Mouse (Mus musculus): Measurements from ENCODE around the gene H2-M2. TPM values are rescaled to one million over a fixed set of nuclear protein-coding genes. Genes with fewer than 3 reads are reported as not detected.
A peak's percentile ranks its signal among the peaks of the same experiment; 100 is the strongest.
"Not testable (repeated sequence)": the region's sequence is repeated elsewhere in the genome, so short reads cannot be mapped to it uniquely, and the experiment has no call there.

Gene H2-M2
- polyA plus RNA-seq (2015; fragmentation: Nextera tagmentation; extraction: Ambion mirVana), result not detected in 2 replicates

- Histone ChIP-seq H3K27me3 (ENCODE audit: control insufficient read depth, insufficient read depth, low read depth, low read length) (no peaks in the 10 kb centered on the region), H3K4me2 (ENCODE audit: low read depth, low read length) (no peak within 1 kb of the TSS), H3K36me3 (ENCODE audit: control insufficient read depth, insufficient read depth) (no peaks in the 10 kb centered on the region), H3K4me3 (ENCODE audit: low read depth, low read length) (no peak within 1 kb of the TSS), H3K9me3 (replicated peaks; ENCODE audit: control insufficient read depth, low read length) (no peaks in the 10 kb centered on the region), H3K9ac (ENCODE audit: low read depth, low read length) (no peak within 1 kb of the TSS), H3K27ac (ENCODE audit: low read length) (no peak within 1 kb of the TSS), H3K4me1 (ENCODE audit: control insufficient read depth, low read depth, low read length) (no peaks in the 10 kb centered on the region)
- no peak for ATAC-seq (ENCODE audit: low read depth)
- WGBS (ENCODE audit: insufficient replicate concordance), result 50% methylated on average over 2 of the region's 2 CpGs
These were observed at the start of gene H2-M2 for GRCm38 (mm10) chr17:37483452-37483851. Gene H2-M2, minus strand, starts transcription at chr17:37483552.

GRCm38 (mm10) chr17:37525427-37525826 is 42.1 kb upstream of the H2-M2 start:
- not testable (repeated sequence) for H3K4me1 ChIP-seq (ENCODE audit: control insufficient read depth, low read depth, low read length)

GRCm38 (mm10) chr17:37524612-37525011 is 41.3 kb upstream of the H2-M2 start:
- not testable (repeated sequence) for ATAC-seq (ENCODE audit: low read depth); H3K9me3 ChIP-seq (replicated peaks; ENCODE audit: control insufficient read depth, low read length)

More at GRCm38 (mm10) chr17:37525427-37525826, 42.1 kb upstream of the H2-M2 start:
- 0 out of 2 replicates have a peak, but pooled peaks have one; percentile 37 for ATAC-seq (ENCODE audit: low read depth)
- 11% methylated on average over 1 of the region's 1 CpGs for WGBS (ENCODE audit: insufficient replicate concordance)
- not testable (repeated sequence) for H3K9ac ChIP-seq (ENCODE audit: low read depth, low read length); H3K27me3 ChIP-seq (ENCODE audit: control insufficient read depth, insufficient read depth, low read depth, low read length); H3K9me3 ChIP-seq (replicated peaks; ENCODE audit: control insufficient read depth, low read length); H3K4me2 ChIP-seq (ENCODE audit: low read depth, low read length); H3K4me3 ChIP-seq (ENCODE audit: low read depth, low read length); H3K27ac ChIP-seq (ENCODE audit: low read length); H3K36me3 ChIP-seq (ENCODE audit: control insufficient read depth, insufficient read depth)

GRCm38 (mm10) chr17:37507730-37508129 is 24.4 kb upstream of the H2-M2 start, which contains the start of gene Olfr111:
Gene Olfr111, plus strand, starts transcription at chr17:37508030.
- ATAC-seq (ENCODE audit: low read depth), result no peak
- Histone ChIP-seq H3K9ac (ENCODE audit: low read depth, low read length) (no peak within 1 kb of the TSS), H3K9me3 (replicated peaks; ENCODE audit: control insufficient read depth, low read length) (no peaks in the 10 kb centered on the region; the same call in 1 of the 2 replicates), H3K4me2 (ENCODE audit: low read depth, low read length) (no peak within 1 kb of the TSS), H3K4me3 (ENCODE audit: low read depth, low read length) (no peak within 1 kb of the TSS), H3K27me3 (ENCODE audit: control insufficient read depth, insufficient read depth, low read depth, low read length) (no peaks in the 10 kb centered on the region), H3K4me1 (ENCODE audit: control insufficient read depth, low read depth, low read length) (no peaks in the 10 kb centered on the region), H3K27ac (ENCODE audit: low read length) (no peak within 1 kb of the TSS), H3K36me3 (ENCODE audit: control insufficient read depth, insufficient read depth) (no peaks in the 10 kb centered on the region)
- 62% methylated on average over 4 of the region's 4 CpGs for WGBS (ENCODE audit: insufficient replicate concordance)

More at GRCm38 (mm10) chr17:37524612-37525011, 41.3 kb upstream of the H2-M2 start:
- not testable (repeated sequence) for H3K36me3 ChIP-seq (ENCODE audit: control insufficient read depth, insufficient read depth); H3K4me3 ChIP-seq (ENCODE audit: low read depth, low read length); H3K27ac ChIP-seq (ENCODE audit: low read length); H3K4me1 ChIP-seq (ENCODE audit: control insufficient read depth, low read depth, low read length); H3K9ac ChIP-seq (ENCODE audit: low read depth, low read length); H3K4me2 ChIP-seq (ENCODE audit: low read depth, low read length); H3K27me3 ChIP-seq (ENCODE audit: control insufficient read depth, insufficient read depth, low read depth, low read length)

GRCm38 (mm10) chr17:37491930-37492518 is 8.7 kb upstream of the H2-M2 start, which contains the start of gene Olfr110:
Gene Olfr110, plus strand, starts transcription at chr17:37492468.
- ATAC-seq (ENCODE audit: low read depth), result no peak
- WGBS (ENCODE audit: insufficient replicate concordance), result 14% methylated on average over 1 of the region's 1 CpGs

GRCm38 (mm10) chr17:37458616-37459015 is 24.7 kb downstream of the H2-M2 start, which contains the start of gene Olfr109:
Gene Olfr109, plus strand, starts transcription at chr17:37458916.
- Histone ChIP-seq H3K9ac (ENCODE audit: low read depth, low read length) (no peak within 1 kb of the TSS), H3K9me3 (replicated peaks; ENCODE audit: control insufficient read depth, low read length) (no peaks in the 10 kb centered on the region), H3K4me1 (ENCODE audit: control insufficient read depth, low read depth, low read length) (no peaks in the 10 kb centered on the region), H3K27me3 (ENCODE audit: control insufficient read depth, insufficient read depth, low read depth, low read length) (no peaks in the 10 kb centered on the region), H3K4me2 (ENCODE audit: low read depth, low read length) (no peak within 1 kb of the TSS), H3K36me3 (ENCODE audit: control insufficient read depth, insufficient read depth) (no peaks in the 10 kb centered on the region), H3K4me3 (ENCODE audit: low read depth, low read length) (no peak within 1 kb of the TSS), H3K27ac (ENCODE audit: low read length) (no peak within 1 kb of the TSS)
- 73% methylated on average over 1 of the region's 1 CpGs for WGBS (ENCODE audit: insufficient replicate concordance)
- no peak for ATAC-seq (ENCODE audit: low read depth)

More at GRCm38 (mm10) chr17:37491930-37492518, 8.7 kb upstream of the H2-M2 start, which contains the start of gene Olfr110:
- no peaks in the 10 kb centered on the region for H3K36me3 ChIP-seq (ENCODE audit: control insufficient read depth, insufficient read depth)
- H3K9ac ChIP-seq (ENCODE audit: low read depth, low read length), result no peak within 1 kb of the TSS
- no peaks in the 10 kb centered on the region for H3K9me3 ChIP-seq (replicated peaks; ENCODE audit: control insufficient read depth, low read length)
- H3K4me1 ChIP-seq (ENCODE audit: control insufficient read depth, low read depth, low read length), result no peaks in the 10 kb centered on the region
- H3K27ac ChIP-seq (ENCODE audit: low read length), result no peak within 1 kb of the TSS
- H3K27me3 ChIP-seq (ENCODE audit: control insufficient read depth, insufficient read depth, low read depth, low read length), result no peaks in the 10 kb centered on the region
- no peak within 1 kb of the TSS for H3K4me3 ChIP-seq (ENCODE audit: low read depth, low read length)
- H3K4me2 ChIP-seq (ENCODE audit: low read depth, low read length), result no peak within 1 kb of the TSS

- Histone ChIP-seq H3K4me2 (ENCODE audit: low read depth, low read length) (no peak within 1 kb of the TSS), H3K4me3 (ENCODE audit: low read depth, low read length) (no peak within 1 kb of the TSS), H3K4me1 (ENCODE audit: control insufficient read depth, low read depth, low read length) (no peaks in the 10 kb centered on the region), H3K9ac (ENCODE audit: low read depth, low read length) (no peak within 1 kb of the TSS), H3K9me3 (replicated peaks; ENCODE audit: control insufficient read depth, low read length) (no peaks in the 10 kb centered on the region), H3K27ac (ENCODE audit: low read length) (no peak within 1 kb of the TSS), H3K36me3 (ENCODE audit: control insufficient read depth, insufficient read depth) (no peaks in the 10 kb centered on the region), H3K27me3 (ENCODE audit: control insufficient read depth, insufficient read depth, low read depth, low read length) (no peaks in the 10 kb centered on the region)
- ATAC-seq (ENCODE audit: low read depth), result no peak
- WGBS (ENCODE audit: insufficient replicate concordance), result 71% methylated on average over 1 of the region's 1 CpGs
These were observed 38.2 kb downstream of the H2-M2 start, which contains the start of gene Olfr108 for GRCm38 (mm10) chr17:37445180-37445579. Gene Olfr108, plus strand, starts transcription at chr17:37445480.

Other genes with a start within 250 kb of the H2-M2 start
- not detected in 2 replicates for gene Olfr97, start 246.2 kb downstream of the H2-M2 start, polyA plus RNA-seq (2015; fragmentation: Nextera tagmentation; extraction: Ambion mirVana)
- gene Olfr98, start 219.8 kb downstream of the H2-M2 start, polyA plus RNA-seq (2015; fragmentation: Nextera tagmentation; extraction: Ambion mirVana), result not detected in 2 replicates
- 2.2 and 2.6 TPM in 2 replicates for gene H2-M3, start 213.3 kb downstream of the H2-M2 start, polyA plus RNA-seq (2015; fragmentation: Nextera tagmentation; extraction: Ambion mirVana)
- not detected in 2 replicates for gene Olfr99, start 200.1 kb downstream of the H2-M2 start, polyA plus RNA-seq (2015; fragmentation: Nextera tagmentation; extraction: Ambion mirVana)
- not detected in 2 replicates for gene Olfr101, start 179.2 kb downstream of the H2-M2 start, polyA plus RNA-seq (2015; fragmentation: Nextera tagmentation; extraction: Ambion mirVana)
- not detected in 2 replicates for gene Olfr102, start 166.5 kb downstream of the H2-M2 start, polyA plus RNA-seq (2015; fragmentation: Nextera tagmentation; extraction: Ambion mirVana)
- not detected in 2 replicates for gene Olfr103, start 143.9 kb downstream of the H2-M2 start, polyA plus RNA-seq (2015; fragmentation: Nextera tagmentation; extraction: Ambion mirVana)
- gene Olfr104-ps, start 124.0 kb downstream of the H2-M2 start, polyA plus RNA-seq (2015; fragmentation: Nextera tagmentation; extraction: Ambion mirVana), result not detected in 2 replicates
- gene Olfr105-ps, start 104.5 kb downstream of the H2-M2 start, polyA plus RNA-seq (2015; fragmentation: Nextera tagmentation; extraction: Ambion mirVana), result not detected in 2 replicates
- gene Olfr106-ps, start 93.2 kb downstream of the H2-M2 start, polyA plus RNA-seq (2015; fragmentation: Nextera tagmentation; extraction: Ambion mirVana), result not detected in 2 replicates
- not detected in 2 replicates for gene Olfr107, start 84.3 kb downstream of the H2-M2 start, polyA plus RNA-seq (2015; fragmentation: Nextera tagmentation; extraction: Ambion mirVana)
- not detected in 2 replicates for gene Olfr108, start 38.1 kb downstream of the H2-M2 start, polyA plus RNA-seq (2015; fragmentation: Nextera tagmentation; extraction: Ambion mirVana)
- gene Olfr109, start 24.6 kb downstream of the H2-M2 start, polyA plus RNA-seq (2015; fragmentation: Nextera tagmentation; extraction: Ambion mirVana), result not detected in 2 replicates
- not detected in 2 replicates for gene Olfr110, start 8.9 kb upstream of the H2-M2 start, polyA plus RNA-seq (2015; fragmentation: Nextera tagmentation; extraction: Ambion mirVana)
- gene Olfr111, start 24.5 kb upstream of the H2-M2 start, polyA plus RNA-seq (2015; fragmentation: Nextera tagmentation; extraction: Ambion mirVana), result not detected in 2 replicates
- gene Olfr112, start 85.9 kb upstream of the H2-M2 start, polyA plus RNA-seq (2015; fragmentation: Nextera tagmentation; extraction: Ambion mirVana), result not detected in 2 replicates
- gene Olfr113, start 94.1 kb upstream of the H2-M2 start, polyA plus RNA-seq (2015; fragmentation: Nextera tagmentation; extraction: Ambion mirVana), result not detected in 2 replicates
- not detected in 2 replicates for gene Olfr114, start 109.2 kb upstream of the H2-M2 start, polyA plus RNA-seq (2015; fragmentation: Nextera tagmentation; extraction: Ambion mirVana)
- not detected in 2 replicates for gene Olfr115, start 143.6 kb upstream of the H2-M2 start, polyA plus RNA-seq (2015; fragmentation: Nextera tagmentation; extraction: Ambion mirVana)
- gene Olfr116, start 143.6 kb upstream of the H2-M2 start, polyA plus RNA-seq (2015; fragmentation: Nextera tagmentation; extraction: Ambion mirVana), result not detected in 2 replicates
- not detected in 2 replicates for gene Olfr117, start 180.2 kb upstream of the H2-M2 start, polyA plus RNA-seq (2015; fragmentation: Nextera tagmentation; extraction: Ambion mirVana)
- not detected in 2 replicates for gene Olfr118, start 183.4 kb upstream of the H2-M2 start, polyA plus RNA-seq (2015; fragmentation: Nextera tagmentation; extraction: Ambion mirVana)
- not detected in 2 replicates for gene Olfr119, start 213.0 kb upstream of the H2-M2 start, polyA plus RNA-seq (2015; fragmentation: Nextera tagmentation; extraction: Ambion mirVana)
- not detected in 2 replicates for gene Olfr120, start 238.3 kb upstream of the H2-M2 start, polyA plus RNA-seq (2015; fragmentation: Nextera tagmentation; extraction: Ambion mirVana)